Mouse (Mus musculus): ENCODE data around the gene Mdm4.

Mdm4 gene

DNA sequence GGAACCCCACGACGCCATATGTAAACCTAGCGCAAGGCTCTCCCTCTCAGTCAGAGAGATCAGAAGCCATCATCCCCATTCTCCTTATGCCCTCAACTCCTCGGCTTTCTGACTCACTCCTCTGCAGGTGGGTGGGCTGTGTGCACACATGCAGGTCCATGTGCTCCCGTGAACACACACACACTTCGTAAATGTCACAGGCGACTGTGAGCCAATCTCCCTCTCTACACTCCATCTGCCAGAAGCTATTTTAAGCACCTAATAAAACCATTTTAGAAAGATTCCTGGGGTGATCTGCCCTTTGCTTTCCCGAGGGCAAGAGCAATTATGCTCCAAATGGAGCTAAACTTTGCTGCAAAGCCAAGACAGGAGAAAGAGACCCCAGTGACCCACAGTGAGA is 84.5 kb downstream of the Mdm4 start:
- DNase-seq (ENCODE audit: low spot score in 2 of 2), result no peak

DNA sequence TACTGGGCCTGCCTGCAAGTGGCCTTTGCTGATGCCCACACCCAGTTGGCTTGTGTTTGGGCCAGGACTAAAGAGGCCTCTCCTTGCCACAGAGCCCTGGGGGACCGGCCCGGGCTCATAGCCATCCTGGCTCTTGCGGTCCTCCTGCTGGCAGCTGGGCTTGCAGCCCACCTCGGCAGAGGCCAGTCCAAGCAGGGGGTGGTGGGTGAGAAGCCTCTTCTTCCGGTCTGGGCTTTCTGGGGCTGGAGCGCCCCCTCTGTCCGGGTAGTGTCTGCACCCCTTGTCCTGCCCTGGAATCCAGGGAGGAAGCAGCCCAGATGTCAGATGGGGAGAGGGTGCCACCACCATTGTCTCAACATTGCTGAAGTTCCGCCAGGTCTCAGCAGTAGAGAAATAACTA is 91.4 kb downstream of the Mdm4 start:
- no peak for DNase-seq (ENCODE audit: low spot score in 2 of 2)

- DNase-seq (ENCODE audit: low spot score in 2 of 2), result no peak
These were observed 92.9 kb downstream of the Mdm4 start for GRCm38 (mm10) chr1:132937296-132938030.

DNA sequence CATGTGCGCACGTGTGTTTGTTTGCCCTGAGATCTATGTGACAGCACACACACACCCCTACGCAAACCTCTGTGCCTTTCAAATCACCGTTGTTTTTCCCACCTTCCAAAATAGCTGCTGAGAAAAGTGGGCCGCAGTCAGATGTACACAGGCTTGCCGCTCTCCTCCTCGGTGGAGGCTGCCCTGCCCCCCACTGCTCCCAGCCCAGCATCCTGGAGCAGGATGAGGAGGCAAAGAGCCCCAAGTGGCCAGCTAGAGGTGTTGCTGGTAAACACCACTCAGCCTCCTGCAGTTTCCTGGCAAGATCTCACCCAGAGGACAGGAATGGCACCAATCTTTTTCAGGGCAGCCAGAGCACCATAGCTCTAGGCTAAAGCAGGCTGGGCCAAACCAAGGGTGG is 95.5 kb downstream of the Mdm4 start:
- no peak for DNase-seq (ENCODE audit: low spot score in 2 of 2)

DNA sequence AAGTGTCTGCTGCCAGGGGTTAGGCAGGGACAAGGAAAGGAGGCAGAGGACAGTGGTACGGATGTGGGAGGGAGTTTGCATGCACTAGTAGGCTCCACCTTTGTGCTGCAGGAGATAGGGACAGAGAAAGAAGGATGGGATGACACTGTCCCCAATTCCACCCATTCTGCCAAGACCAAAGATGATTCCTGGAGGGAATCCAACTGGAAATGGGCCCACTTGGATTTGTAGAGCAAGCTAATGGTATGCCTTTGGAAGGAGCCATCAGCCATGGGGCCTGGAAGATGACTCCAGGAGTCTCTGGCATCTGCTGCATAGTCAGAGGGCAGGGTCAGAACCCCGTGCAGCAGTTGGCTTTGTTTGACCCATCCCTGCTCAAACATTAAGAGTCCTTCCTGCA is 97.9 kb downstream of the Mdm4 start:
- DNase-seq (ENCODE audit: low spot score in 2 of 2), result no peak

DNA sequence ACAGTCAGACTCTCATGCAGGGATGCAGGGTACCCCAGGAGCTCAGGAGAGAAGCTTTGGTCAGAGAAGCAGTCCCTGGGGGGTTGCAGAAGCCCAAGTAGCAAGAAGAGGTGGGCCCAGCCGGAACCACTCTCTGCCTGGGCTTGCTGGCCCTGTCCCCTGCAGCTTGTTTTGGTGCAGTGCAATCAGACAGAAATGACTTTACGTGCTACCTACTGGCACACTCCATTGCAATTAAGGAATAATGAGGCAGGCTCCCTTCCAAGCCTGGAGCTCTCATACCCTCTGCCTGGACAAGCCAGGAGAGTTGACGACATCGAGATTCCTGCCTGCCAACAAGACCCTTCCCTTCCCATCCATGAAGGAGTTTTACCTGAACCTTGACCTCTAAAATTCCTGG is 100.1 kb downstream of the Mdm4 start:
- DNase-seq (ENCODE audit: low spot score in 2 of 2), result no peak

GRCm38 (mm10) chr1:132928907-132929250 is 101.5 kb downstream of the Mdm4 start:
- DNase-seq (ENCODE audit: low spot score in 2 of 2), result no peak

DNA sequence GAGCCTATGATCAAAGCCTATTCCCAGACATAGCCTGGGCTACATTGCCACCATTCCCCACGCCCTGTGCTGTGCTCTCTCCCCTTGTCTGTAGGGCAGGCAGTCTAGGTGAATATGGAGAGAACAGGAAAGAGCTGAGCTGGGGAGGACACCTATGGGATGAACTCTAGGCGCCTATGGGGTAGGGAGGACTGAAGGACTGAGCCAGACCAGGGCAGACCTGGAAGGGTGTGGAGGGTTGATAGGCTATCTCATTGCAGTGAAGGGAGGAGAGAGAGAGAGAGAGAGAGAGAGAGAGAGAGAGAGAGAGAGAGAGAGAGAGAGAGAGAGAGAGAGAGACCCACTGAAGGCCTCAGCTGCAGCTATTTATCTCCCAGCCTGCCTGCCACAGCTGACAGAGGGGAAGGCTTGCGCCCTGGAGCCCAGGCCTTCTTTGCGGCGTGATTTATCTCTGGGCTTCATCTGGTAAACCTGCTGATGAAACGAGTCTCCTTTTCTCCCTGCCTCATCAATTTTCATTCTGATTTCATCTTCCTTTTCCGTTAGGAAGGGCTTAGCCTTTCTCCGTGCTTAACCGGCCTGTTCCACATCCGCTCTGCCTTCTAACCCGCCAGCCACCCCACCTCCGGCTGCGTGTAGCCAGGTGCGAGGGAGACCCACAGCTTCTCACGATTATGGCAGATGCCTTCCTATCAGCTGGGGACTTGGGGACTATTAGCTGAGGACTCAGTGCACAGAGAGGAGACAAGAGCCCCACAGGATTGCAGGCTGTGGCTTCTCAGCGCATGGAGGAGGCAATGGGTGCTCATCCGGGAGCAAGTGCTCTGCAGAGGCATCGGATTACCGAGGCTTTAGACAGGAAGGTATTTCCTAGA is 102.1 kb downstream of the Mdm4 start:
- DNase-seq (ENCODE audit: low spot score in 2 of 2), result no peak

GRCm38 (mm10) chr1:132925270-132925669 is 105.1 kb downstream of the Mdm4 start:
- DNase-seq (ENCODE audit: low spot score in 2 of 2), result no peak

DNA sequence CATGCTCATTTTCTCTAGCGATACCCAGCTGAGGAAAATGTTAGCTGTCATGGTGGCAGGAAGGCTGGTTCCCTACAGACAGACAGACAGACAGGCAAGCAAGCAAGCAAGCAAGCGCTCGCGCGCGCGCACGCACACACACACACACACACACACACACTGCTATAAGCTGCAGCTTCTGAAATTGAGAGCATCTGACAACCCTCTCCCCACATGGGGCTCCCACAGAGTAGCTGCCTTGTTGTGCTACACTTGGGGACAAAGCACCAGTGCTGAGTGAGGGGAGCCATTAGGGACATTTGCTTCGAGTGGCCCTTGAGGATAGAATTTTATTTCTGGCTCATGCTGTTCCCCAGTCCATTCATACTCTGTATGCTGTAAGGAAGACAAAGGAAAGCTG is 108.1 kb downstream of the Mdm4 start:
- no peak for DNase-seq (ENCODE audit: low spot score in 2 of 2)

- no peak for DNase-seq (ENCODE audit: low spot score in 2 of 2)
These were observed 109.3 kb downstream of the Mdm4 start for GRCm38 (mm10) chr1:132921071-132921470.

- no peak for DNase-seq (ENCODE audit: low spot score in 2 of 2)
These were observed 111.1 kb downstream of the Mdm4 start for GRCm38 (mm10) chr1:132919258-132919657.

DNA sequence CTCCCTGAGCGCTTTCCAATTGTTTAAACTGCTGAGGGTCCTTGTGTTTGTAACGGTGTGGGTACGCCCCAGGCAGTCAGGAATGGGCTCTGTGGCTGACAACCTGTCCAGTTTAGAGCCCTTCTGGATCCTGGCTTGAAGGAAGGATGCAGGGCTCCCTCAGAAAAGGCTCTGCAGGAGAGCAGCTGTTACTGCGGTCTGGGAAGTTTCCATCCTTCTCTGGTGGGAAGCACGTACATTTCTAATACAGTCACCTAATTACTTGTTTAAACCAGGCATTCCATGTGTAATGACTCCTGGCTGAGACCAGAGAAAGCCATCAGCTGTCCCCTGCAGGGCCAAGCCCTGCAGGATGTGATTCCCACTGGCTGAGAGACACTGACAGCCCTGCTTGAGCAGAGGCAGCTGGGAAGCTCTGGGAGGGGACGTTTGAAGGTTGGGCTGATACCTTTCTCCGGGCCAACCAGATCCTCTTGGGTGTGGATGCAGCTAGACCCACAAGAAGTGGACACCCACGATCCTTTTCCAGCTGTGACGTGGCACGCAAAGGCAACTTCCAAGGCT is 112.2 kb downstream of the Mdm4 start:
- DNase-seq (ENCODE audit: low spot score in 2 of 2), result no peak

- no peak for DNase-seq (ENCODE audit: low spot score in 2 of 2)
These were observed 112.8 kb downstream of the Mdm4 start for GRCm38 (mm10) chr1:132917554-132917953.

GRCm38 (mm10) chr1:132915849-132916493 is 114.4 kb downstream of the Mdm4 start:
- no peak for DNase-seq (ENCODE audit: low spot score in 2 of 2)

DNA sequence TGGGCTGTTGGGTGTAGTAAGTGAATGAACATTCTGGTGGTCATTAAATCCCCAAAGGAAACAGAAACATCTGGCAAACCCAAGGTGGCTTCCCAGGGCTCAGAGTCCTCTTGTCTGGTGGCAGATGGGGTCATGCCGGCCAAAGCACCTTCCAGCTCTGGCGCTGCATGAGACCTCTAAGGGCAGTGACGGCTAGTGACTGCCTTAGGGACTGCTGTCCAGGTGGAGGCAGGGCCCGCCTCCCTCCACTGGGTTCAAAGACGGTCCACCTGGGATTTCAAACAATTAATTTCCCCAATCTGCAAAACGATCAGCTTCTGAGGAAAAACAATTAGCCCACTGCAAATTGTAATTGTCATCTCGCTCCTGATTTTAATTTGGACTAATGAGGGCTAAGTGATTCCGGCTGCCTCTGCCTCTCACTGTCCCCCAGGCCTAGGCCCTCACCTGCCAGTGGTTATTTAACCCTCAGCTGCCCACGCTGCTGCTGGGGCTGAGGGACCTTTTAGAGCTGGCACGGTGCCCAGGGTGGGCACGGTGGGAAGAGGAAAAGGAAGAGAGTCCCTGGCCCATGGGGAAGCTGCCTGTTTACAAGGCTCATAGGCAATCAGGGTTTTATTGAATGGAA is 119.8 kb downstream of the Mdm4 start:
- DNase-seq (ENCODE audit: low spot score in 2 of 2), result no peak

GRCm38 (mm10) chr1:132909951-132910350 is 120.4 kb downstream of the Mdm4 start:
- no peak for DNase-seq (ENCODE audit: low spot score in 2 of 2)

Data from spleen, postnatal 4 days (tissue).